Mouse (Mus musculus) liver, embryonic 16.5 days (tissue): ENCODE data around the gene Cyb561d1. TPM values are rescaled to one million over a fixed set of nuclear protein-coding genes. Genes with fewer than 3 reads are reported as not detected.

ENCODE experiments used
- ATAC-seq: fragments of 200-750 bp; cut with Nextera tagmentation; 2 replicates; pipeline ENCODE4 v1.8.0; 2017; ENCODE audit warnings: low read depth, mild to moderate bottlenecking, moderate number of reproducible peaks, moderate library complexity
- H3K27ac ChIP-seq: fragments of 300-500 bp; sonication (generic); 2 replicates; pipeline ENCODE4 v1.5.1; 2014; ENCODE audit warnings: mild to moderate bottlenecking, low read length
- H3K27me3 ChIP-seq: fragments of 300-500 bp; sonication (generic); 2 replicates; pipeline ENCODE4 v1.6.1; 2014; ENCODE audit warnings: low read depth, low read length, mixed read lengths; ENCODE audit not compliant: control insufficient read depth, insufficient read depth
- H3K36me3 ChIP-seq: fragments of 300-500 bp; sonication (generic); 2 replicates; pipeline ENCODE4 v1.6.1; 2014; ENCODE audit warnings: mild to moderate bottlenecking; ENCODE audit not compliant: control insufficient read depth, insufficient read depth
- H3K4me1 ChIP-seq: fragments of 300-500 bp; sonication (generic); 2 replicates; pipeline ENCODE4 v1.6.1; 2014; ENCODE audit warnings: low read depth, low read length, mixed read lengths; ENCODE audit not compliant: control insufficient read depth
- H3K4me2 ChIP-seq: fragments of 300-500 bp; sonication (generic); 2 replicates; pipeline ENCODE4 v1.6.1; 2014; ENCODE audit warnings: low read depth, low read length, mixed read lengths
- H3K4me3 ChIP-seq: fragments of 300-500 bp; sonication (generic); 2 replicates; pipeline ENCODE4 v1.5.1; 2014; ENCODE audit warnings: low read depth, mild to moderate bottlenecking, low read length
- H3K9ac ChIP-seq: fragments of 300-500 bp; sonication (generic); 2 replicates; pipeline ENCODE4 v1.6.1; 2014; ENCODE audit warnings: low read depth, low read length
- H3K9me3 ChIP-seq: fragments of 300-500 bp; sonication (generic); replicated peaks from 2 replicates; pipeline ENCODE4 v1.6.1; 2016; ENCODE audit warnings: low read length; ENCODE audit not compliant: control insufficient read depth
- WGBS: fragments of 180-500 bp; shearing (Covaris S2); extraction: QIAGEN DNeasy Blood & Tissue Kit; methylation state at CpG from one replicate; pipeline ENCODE4 v1.1.7; 2014; ENCODE audit not compliant: insufficient replicate concordance; 5-methylcytosine and 5-hydroxymethylcytosine counted together
- polyA plus RNA-seq: library from polyadenylated mRNA; unstranded; fragments of >200 nt; fragmentation: Nextera tagmentation; extraction: Ambion mirVana; gene quantifications from 2 replicates; pipeline ENCODE4 v1.2.1, GENCODE M21; 2015

Cyb561d1 gene
- polyA plus RNA-seq, 1 experiment from 2014 or later: 1.9 TPM

DNA sequence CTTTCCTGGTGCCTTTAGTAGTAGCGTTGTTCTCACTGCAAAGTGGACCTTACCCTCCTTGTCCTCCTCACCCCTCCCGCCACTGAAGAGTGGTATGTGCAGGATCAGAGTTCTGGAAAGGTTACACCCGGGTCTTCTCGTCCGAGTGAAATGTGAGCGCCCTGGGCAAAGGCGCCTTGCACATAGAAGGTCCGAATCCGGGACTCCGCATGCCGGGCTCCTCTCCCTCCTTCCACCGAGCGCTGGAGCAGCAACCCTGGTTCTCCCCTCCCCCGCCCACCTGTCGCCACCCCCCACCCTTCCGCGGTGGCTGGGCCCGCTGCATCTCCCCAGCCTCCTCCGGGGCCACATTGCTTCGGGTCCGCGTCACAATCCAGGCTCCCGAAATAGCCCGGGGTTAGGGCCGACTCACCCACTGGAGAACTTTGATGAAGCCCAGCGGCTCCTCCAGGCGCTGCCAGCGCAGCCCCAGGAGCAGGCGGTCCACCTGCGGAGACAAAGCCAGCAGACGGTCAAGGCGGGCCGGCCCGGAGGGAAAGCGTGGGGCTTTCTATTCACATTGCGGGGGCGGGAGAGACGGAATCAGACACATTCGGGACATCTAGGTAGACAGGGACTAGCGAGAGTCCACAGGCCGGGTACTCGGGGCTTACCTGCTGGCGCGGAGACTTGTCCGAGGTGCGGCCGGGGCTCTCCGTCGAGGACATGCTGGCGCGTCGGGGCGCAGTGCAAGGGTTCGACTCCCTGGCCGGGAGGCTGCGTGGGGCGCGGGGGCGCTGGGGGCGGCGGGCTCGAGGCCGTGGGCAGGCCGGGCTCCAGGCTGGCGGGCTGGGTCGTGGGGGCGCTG, 24.9 kb upstream of the Cyb561d1 start:
- ATAC-seq: peak; percentile 21; the same call in 1 of the 2 replicates
- H3K9ac ChIP-seq: no peak overlapping the region
- H3K9me3 ChIP-seq: no peaks in the 10 kb centered on the region
- H3K4me2 ChIP-seq: peak overlapping the region; percentile 59
- peaks cover 47% of the 10 kb centered on the region for H3K27me3 ChIP-seq
- H3K36me3 ChIP-seq: no peaks in the 10 kb centered on the region
- peak overlapping the region; percentile 49 for H3K4me3 ChIP-seq
- H3K27ac ChIP-seq: no peak overlapping the region
- 5% methylated on average over 51 of the region's 67 CpGs for WGBS
- H3K4me1 ChIP-seq: no peaks in the 10 kb centered on the region; the same call in 1 of the 2 replicates

DNA sequence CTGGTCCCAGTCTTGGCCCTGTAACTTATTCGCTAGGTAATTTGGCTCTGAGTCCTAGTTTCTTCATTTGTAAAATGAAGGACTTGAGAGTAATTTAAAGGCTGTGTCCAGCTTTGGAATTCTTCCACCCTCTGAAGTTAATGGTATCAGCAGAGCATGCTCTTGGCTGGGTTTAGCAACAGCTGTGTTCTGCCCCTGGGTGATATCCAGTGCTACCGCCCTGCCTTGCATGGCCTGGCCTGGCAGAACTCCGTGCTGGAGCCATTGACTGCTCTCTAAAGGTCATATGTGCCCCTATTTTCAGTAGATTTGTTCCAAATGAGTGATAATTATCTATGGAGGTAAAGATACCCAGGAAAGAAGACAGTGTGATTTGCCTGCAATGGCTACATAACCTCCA, 19.6 kb upstream of the Cyb561d1 start:
- Histone ChIP-seq H3K9ac (no peak overlapping the region), H3K4me3 (no peak overlapping the region)

DNA sequence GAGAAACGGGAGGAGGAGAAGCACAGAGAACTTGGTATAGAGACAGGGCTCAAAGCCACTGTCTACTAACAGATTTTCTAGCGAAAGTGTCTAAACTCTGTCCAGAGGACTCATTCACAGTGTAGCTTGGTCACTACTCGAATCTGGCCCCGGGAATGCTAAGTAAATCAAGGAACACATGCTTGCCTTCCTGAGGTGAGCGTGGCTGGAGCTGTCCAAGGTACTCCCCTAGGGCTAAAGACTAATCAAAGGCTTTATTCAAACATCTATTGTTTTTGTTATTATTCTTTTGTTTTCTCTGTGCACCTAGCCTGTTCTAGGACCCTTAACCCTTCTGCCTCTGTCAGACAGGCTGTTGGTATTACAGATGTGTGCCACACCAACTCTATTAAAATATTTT, 13.7 kb upstream of the Cyb561d1 start:
- Histone ChIP-seq H3K27ac (no peak overlapping the region), H3K4me2 (no peak overlapping the region), H3K9ac (no peak overlapping the region), H3K9me3 (no peaks in the 10 kb centered on the region), H3K4me1 (peaks cover 8% of the 10 kb centered on the region), H3K36me3 (no peaks in the 10 kb centered on the region), H3K27me3 (no peaks in the 10 kb centered on the region; the same call in none of the 2 replicates), H3K4me3 (no peak overlapping the region)
- 10% methylated on average over 5 of the region's 5 CpGs for WGBS
- no peak for ATAC-seq

More for the DNA sequence above, 19.6 kb upstream of the Cyb561d1 start:
- Histone ChIP-seq H3K9me3 (no peaks in the 10 kb centered on the region), H3K36me3 (no peaks in the 10 kb centered on the region), H3K27ac (no peak overlapping the region), H3K4me1 (no peaks in the 10 kb centered on the region), H3K27me3 (peaks cover 23% of the 10 kb centered on the region), H3K4me2 (no peak overlapping the region)
- no peak for ATAC-seq
- 68% methylated on average over 3 of the region's 3 CpGs for WGBS

DNA sequence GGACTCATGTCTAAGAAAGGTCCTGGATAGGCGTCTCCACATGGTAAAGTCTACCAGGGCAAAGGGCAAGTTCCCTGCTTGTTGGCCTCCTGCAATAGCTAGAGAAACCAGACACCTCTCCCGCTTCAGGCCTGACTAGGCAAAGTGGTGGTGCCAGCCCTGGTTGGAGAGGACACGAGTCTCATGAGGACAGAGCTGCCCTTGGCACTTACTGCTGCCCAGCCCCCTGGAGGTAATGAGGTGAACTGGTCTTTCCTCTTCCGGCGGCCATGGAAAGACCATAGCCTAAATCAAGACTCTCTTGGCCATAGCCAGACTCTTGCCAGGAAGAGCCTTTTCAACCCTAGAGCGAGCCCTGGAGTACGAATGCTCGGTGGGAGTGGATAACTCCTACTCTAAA, 11.4 kb upstream of the Cyb561d1 start:
- no peak overlapping the region for H3K9ac ChIP-seq
- WGBS: 69% methylated on average over 8 of the region's 8 CpGs
- H3K4me3 ChIP-seq: no peak overlapping the region
- no peaks in the 10 kb centered on the region for H3K36me3 ChIP-seq
- no peaks in the 10 kb centered on the region; the same call in 1 of the 2 replicates for H3K27me3 ChIP-seq
- peaks cover 18% of the 10 kb centered on the region for H3K4me1 ChIP-seq
- ATAC-seq: no peak
- no peak overlapping the region for H3K4me2 ChIP-seq
- no peak overlapping the region for H3K27ac ChIP-seq
- H3K9me3 ChIP-seq: no peaks in the 10 kb centered on the region

DNA sequence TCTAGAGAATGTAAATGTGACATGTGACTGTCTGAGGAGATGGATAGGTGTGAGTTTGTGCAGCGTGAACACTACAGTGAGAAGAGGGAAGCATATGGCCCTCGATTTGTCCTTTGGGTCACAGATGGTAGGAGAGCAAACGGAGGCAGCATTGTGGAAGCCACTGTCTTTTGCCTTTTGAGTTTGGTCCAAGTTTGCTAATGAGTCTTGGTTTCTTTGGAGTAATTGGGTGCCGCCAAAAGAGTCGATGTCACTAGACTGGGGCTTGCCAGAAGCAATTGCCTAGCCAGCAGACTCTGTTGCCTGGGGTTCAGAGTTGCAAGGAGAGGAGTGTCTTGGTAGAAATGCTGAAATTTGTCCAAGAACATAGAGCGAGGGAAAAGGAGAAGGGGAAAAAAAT, 10.8 kb upstream of the Cyb561d1 start:
- ATAC-seq: no peak
- Histone ChIP-seq H3K27ac (no peak overlapping the region), H3K9ac (no peak overlapping the region), H3K4me2 (no peak overlapping the region), H3K27me3 (no peaks in the 10 kb centered on the region; the same call in 1 of the 2 replicates), H3K4me1 (peaks cover 18% of the 10 kb centered on the region), H3K36me3 (no peaks in the 10 kb centered on the region), H3K9me3 (no peaks in the 10 kb centered on the region), H3K4me3 (no peak overlapping the region)
- WGBS: 78% methylated on average over 6 of the region's 6 CpGs

DNA sequence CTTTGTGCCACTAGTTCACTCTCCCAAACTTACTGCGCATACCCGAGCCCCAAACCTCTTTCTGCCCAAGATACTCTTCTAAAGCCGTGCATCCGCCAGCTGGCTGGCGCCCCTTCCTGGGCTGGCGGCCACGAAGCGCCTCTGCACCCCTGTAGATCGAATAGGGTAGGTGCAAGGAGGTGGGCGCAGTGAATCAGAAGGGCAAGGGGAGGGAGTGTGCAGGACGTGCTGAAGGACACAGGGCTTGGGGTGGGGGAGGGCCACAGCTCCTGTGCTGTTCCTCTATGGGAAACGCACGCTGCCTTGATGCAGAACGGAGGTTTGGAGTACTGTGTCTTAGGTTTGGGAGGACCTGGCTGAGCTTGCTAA, 9.7 kb upstream of the Cyb561d1 start, which contains the start of gene Atxn7l2:
TSS of gene Atxn7l2 (minus strand) at position 164 of the 369 bp plus-strand sequence.
- peak; percentile 40 for ATAC-seq
- H3K36me3 ChIP-seq: no peaks in the 10 kb centered on the region
- 0% methylated on average over 14 of the region's 14 CpGs for WGBS

DNA sequence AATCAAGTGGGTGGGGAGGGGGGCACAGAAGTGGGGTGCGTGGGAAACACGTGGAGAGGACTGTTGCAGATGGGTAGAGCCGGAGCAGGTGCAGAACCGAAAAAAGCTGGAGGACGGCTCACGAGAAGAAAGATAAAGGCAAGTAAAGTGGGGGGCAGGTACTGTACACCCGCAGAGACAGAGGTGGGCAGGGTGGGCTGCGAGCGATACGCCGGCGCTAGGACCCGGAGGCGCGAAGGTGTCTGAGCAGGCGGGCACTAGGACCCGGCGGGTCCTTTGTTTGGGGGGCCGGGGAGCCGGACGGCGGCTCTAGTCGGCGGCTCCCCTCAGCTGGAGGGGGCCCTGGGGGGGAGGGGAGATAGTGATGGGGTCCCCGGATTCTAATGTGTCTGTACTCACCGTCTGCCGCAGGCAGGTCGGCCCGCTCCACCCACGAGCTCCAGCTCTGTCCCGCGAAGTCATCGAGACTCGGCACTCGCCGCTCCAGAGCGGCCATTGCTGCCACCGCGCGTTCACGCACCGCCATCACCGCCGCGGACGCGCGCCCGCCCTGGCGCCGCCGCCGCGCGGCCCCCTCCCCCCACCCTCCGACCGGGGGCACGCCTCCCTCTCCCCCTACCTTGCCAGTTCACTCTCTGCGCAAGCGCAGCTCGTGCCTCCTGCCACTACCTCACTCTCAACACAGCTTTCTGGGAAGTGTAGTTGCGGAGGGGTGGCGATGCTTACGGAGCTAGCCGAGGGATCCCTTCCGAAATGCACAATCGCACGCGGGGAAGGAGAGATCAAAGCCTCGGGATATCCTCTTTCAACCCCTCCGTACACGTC, 9.1 kb upstream of the Cyb561d1 start:
- peak overlapping the region; percentile 77 for H3K4me3 ChIP-seq
- H3K9ac ChIP-seq: peak overlapping the region; percentile 78
- under 1% methylated on average over 68 of the region's 72 CpGs for WGBS
- H3K4me1 ChIP-seq: peaks cover 18% of the 10 kb centered on the region
- H3K27me3 ChIP-seq: no peaks in the 10 kb centered on the region; the same call in 1 of the 2 replicates
- H3K27ac ChIP-seq: peak overlapping the region; percentile 68
- ATAC-seq: peak; percentile 91
- no peaks in the 10 kb centered on the region for H3K9me3 ChIP-seq
- peak overlapping the region; percentile 94 for H3K4me2 ChIP-seq
- no peaks in the 10 kb centered on the region for H3K36me3 ChIP-seq

More for the DNA sequence above, 9.7 kb upstream of the Cyb561d1 start, which contains the start of gene Atxn7l2:
- Histone ChIP-seq H3K27me3 (no peaks in the 10 kb centered on the region; the same call in 1 of the 2 replicates), H3K9me3 (no peaks in the 10 kb centered on the region), H3K4me3 (peak within 1 kb of the TSS; percentile 77), H3K27ac (peak within 1 kb of the TSS; percentile 68), H3K4me2 (peak within 1 kb of the TSS; percentile 94), H3K9ac (peak within 1 kb of the TSS; percentile 78), H3K4me1 (peaks cover 18% of the 10 kb centered on the region)

DNA sequence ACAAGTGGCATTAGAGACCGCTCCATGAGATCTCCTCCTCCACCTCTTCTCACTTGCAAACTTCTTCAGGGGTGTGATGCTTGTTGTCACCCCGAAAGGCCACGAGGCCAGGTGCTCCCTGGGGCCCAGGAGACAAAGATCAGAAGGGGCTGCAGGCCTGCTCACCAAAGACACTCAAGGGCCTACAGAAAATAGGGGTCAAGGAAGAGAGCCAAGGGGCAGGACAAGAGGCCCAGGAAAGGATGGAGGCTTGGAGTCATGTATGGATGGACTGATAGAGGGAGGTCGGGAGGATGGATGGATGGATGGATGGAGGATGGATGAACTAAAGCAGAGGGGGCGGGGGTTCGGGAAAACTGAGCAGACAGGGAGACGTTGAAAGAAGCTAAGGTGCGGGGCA, 8.5 kb upstream of the Cyb561d1 start:
- H3K27me3 ChIP-seq: no peaks in the 10 kb centered on the region; the same call in 1 of the 2 replicates
- no peaks in the 10 kb centered on the region for H3K36me3 ChIP-seq
- 11% methylated on average over 8 of the region's 8 CpGs for WGBS
- ATAC-seq: no peak
- peak overlapping the region; percentile 94 for H3K4me2 ChIP-seq
- H3K27ac ChIP-seq: no peak overlapping the region
- no peaks in the 10 kb centered on the region for H3K9me3 ChIP-seq
- peak overlapping the region; percentile 77 for H3K4me3 ChIP-seq
- peak overlapping the region; percentile 78 for H3K9ac ChIP-seq
- peaks cover 18% of the 10 kb centered on the region for H3K4me1 ChIP-seq
